Mouse (Mus musculus): Measurements from ENCODE around the gene Atp12a. TPM values are rescaled to one million over a fixed set of nuclear protein-coding genes. Genes with fewer than 3 reads are reported as not detected.
A peak's percentile ranks its signal among the peaks of the same experiment; 100 is the strongest.

Gene Atp12a
- polyA plus RNA-seq, 1 experiment from 2014 or later = 2.6 TPM

DNA sequence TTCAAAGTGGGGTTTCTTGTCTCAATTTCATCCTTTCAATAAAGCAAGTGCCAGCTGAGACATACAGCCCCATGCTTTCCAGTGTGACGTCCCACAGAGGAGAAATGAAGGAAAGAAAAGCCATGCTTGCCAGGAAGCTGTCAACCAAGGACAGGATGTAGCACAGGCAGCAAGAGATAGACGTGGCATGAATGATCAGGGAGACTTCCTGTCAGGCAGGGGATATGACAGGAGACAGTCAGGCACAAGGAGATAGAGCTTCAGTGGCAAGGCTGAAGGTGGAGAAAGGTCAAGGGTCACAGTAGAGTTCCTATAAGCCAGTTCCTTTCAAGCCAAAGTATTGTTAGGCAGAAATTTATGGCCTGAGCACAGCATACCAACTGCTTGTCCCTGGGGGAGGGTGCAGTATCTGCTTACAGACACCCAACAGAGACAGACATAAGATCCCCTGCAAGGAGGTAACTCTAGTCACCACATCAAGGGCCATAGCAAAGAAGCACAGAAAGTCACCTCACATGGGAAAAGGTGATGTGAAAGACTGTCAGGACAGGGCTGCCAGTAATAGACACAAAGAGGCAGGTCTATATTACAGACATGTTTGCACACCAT is 28.9 kb downstream of the Atp12a start:
- WGBS = 27% methylated on average over 2 of the region's 2 CpGs
- Histone ChIP-seq H3K9me3 (ENCODE audit: control insufficient read depth, low read length) (no peaks in the 10 kb centered on the region), H3K36me3 (ENCODE audit: control insufficient read depth, insufficient read depth, low read length) (no peaks in the 10 kb centered on the region), H3K9ac (ENCODE audit: low read length) (no peak overlapping the region), H3K4me3 (ENCODE audit: low read length) (no peak overlapping the region), H3K4me1 (replicated peaks; ENCODE audit: control insufficient read depth, insufficient read depth, low read length) (peaks cover 10% of the 10 kb centered on the region), H3K27ac (ENCODE audit: low read length) (no peak overlapping the region), H3K27me3 (ENCODE audit: control insufficient read depth, insufficient read depth, low read depth, low read length) (no peaks in the 10 kb centered on the region), H3K4me2 (ENCODE audit: low read depth, low read length) (no peak overlapping the region)
- peak; percentile 80 for ATAC-seq (ENCODE audit: low read depth)

- Histone ChIP-seq H3K9ac (ENCODE audit: low read length) (no peak overlapping the region), H3K4me1 (replicated peaks; ENCODE audit: control insufficient read depth, insufficient read depth, low read length) (peaks cover 10% of the 10 kb centered on the region), H3K4me2 (ENCODE audit: low read depth, low read length) (no peak overlapping the region), H3K36me3 (ENCODE audit: control insufficient read depth, insufficient read depth, low read length) (no peaks in the 10 kb centered on the region), H3K9me3 (ENCODE audit: control insufficient read depth, low read length) (no peaks in the 10 kb centered on the region), H3K27ac (ENCODE audit: low read length) (no peak overlapping the region), H3K4me3 (ENCODE audit: low read length) (no peak overlapping the region), H3K27me3 (ENCODE audit: control insufficient read depth, insufficient read depth, low read depth, low read length) (no peaks in the 10 kb centered on the region)
- peak; percentile 43; the same call in 1 of the 2 replicates for ATAC-seq (ENCODE audit: low read depth)
Measured at GRCm38 (mm10) chr14:56398001-56398400, 33.1 kb downstream of the Atp12a start.

DNA sequence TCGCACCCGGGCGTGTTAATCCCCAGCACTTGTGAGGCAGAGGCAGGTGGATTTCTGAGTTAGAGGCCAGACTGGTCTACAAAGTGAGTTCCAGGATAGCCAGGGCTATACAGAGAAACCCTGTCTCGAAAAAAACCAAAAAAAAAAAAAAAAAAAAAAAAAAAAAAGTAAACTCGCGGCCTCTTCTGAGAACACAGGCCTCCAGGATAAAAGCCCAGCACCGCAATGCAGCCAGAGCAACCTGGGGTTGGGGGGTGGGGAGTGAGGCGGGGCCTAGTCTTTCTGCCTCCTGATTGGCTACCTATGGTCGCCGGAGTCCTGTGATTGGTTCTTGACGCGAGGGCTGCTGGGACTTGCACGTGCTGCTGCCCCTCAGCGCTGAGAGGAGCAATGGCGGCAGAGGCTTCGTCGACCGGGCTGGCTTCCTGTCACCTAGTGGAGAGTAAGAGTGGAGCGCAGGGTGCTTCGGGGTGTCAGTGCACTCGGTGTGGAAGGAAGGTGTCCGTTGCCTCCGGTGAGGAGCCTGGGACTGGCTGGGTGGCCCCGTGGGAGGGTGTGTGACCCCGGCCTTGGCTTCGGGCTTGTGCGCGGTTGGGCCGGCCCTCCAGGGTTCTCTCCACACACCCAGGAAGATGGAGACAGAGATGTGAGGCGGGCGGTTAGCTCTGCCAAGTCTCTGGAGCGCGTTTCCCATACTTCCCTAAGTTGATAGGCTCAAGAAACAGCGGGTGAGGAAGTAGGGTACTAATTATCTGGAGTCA is 37.6 kb downstream of the Atp12a start, which contains the start of gene Rnf17:
Gene Rnf17 (plus strand): TSS at position 271 of the 761 bp plus-strand sequence.
- Histone ChIP-seq H3K27me3 (ENCODE audit: control insufficient read depth, insufficient read depth, low read depth, low read length) (no peaks in the 10 kb centered on the region), H3K4me1 (replicated peaks; ENCODE audit: control insufficient read depth, insufficient read depth, low read length) (no peaks in the 10 kb centered on the region), H3K4me2 (ENCODE audit: low read depth, low read length) (no peak within 1 kb of the TSS), H3K4me3 (ENCODE audit: low read length) (peak within 1 kb of the TSS; percentile 9; the same call in 1 of the 2 replicates), H3K27ac (ENCODE audit: low read length) (no peak within 1 kb of the TSS), H3K9me3 (ENCODE audit: control insufficient read depth, low read length) (no peaks in the 10 kb centered on the region), H3K9ac (ENCODE audit: low read length) (no peak within 1 kb of the TSS), H3K36me3 (ENCODE audit: control insufficient read depth, insufficient read depth, low read length) (no peaks in the 10 kb centered on the region)
- WGBS = 65% methylated on average over 33 of the region's 34 CpGs
- ATAC-seq (ENCODE audit: low read depth) = no peak

DNA sequence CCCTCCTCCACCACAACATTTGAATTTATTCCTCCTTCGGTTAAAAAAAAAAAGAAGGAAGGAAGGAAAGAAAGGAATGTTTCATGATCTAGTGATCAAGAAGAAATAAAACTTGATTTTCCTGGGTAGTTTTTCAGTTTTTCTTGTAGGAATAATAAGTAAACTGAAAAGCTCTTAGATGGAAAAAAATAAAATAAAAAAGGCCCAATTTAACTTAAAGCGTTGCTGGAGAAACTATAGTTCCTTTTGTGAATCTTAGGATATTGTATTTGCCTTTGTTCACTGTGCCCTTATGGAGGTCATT is 38.2 kb downstream of the Atp12a start:
- H3K4me1 ChIP-seq (replicated peaks; ENCODE audit: control insufficient read depth, insufficient read depth, low read length) = no peaks in the 10 kb centered on the region
- no peak overlapping the region for H3K4me3 ChIP-seq (ENCODE audit: low read length)
- H3K9me3 ChIP-seq (ENCODE audit: control insufficient read depth, low read length) = no peaks in the 10 kb centered on the region
- no peak overlapping the region for H3K4me2 ChIP-seq (ENCODE audit: low read depth, low read length)
- H3K36me3 ChIP-seq (ENCODE audit: control insufficient read depth, insufficient read depth, low read length) = no peaks in the 10 kb centered on the region
- no peaks in the 10 kb centered on the region for H3K27me3 ChIP-seq (ENCODE audit: control insufficient read depth, insufficient read depth, low read depth, low read length)
- 84% methylated on average over 2 of the region's 2 CpGs for WGBS
- no peak for ATAC-seq (ENCODE audit: low read depth)
- H3K27ac ChIP-seq (ENCODE audit: low read length) = no peak overlapping the region
- no peak overlapping the region for H3K9ac ChIP-seq (ENCODE audit: low read length)

Other genes with a start within 250 kb of the Atp12a start
- gene Gzme, start 244.4 kb upstream of the Atp12a start, polyA plus RNA-seq (2015; fragmentation: Nextera tagmentation; extraction: Ambion mirVana) = not detected in 2 replicates
- not detected in 2 replicates for gene Gzmd, start 232.5 kb upstream of the Atp12a start, polyA plus RNA-seq (2015; fragmentation: Nextera tagmentation; extraction: Ambion mirVana)
- gene Gzmg, start 205.5 kb upstream of the Atp12a start, polyA plus RNA-seq (2015; fragmentation: Nextera tagmentation; extraction: Ambion mirVana) = not detected in 2 replicates
- not detected in 2 replicates for gene Gzmn, start 190.5 kb upstream of the Atp12a start, polyA plus RNA-seq (2015; fragmentation: Nextera tagmentation; extraction: Ambion mirVana)
- gene Gzmf, start 153.7 kb upstream of the Atp12a start, polyA plus RNA-seq (2015; fragmentation: Nextera tagmentation; extraction: Ambion mirVana) = not detected in 2 replicates
- not detected in 2 replicates for gene Gzmc, start 130.4 kb upstream of the Atp12a start, polyA plus RNA-seq (2015; fragmentation: Nextera tagmentation; extraction: Ambion mirVana)
- gene Gzmb, start 102.8 kb upstream of the Atp12a start, polyA plus RNA-seq (2015; fragmentation: Nextera tagmentation; extraction: Ambion mirVana) = 2.0 and 2.3 TPM in 2 replicates
- gene Rnf17, start 37.5 kb downstream of the Atp12a start, polyA plus RNA-seq (2015; fragmentation: Nextera tagmentation; extraction: Ambion mirVana) = 1.1 and 1.4 TPM in 2 replicates
- 9.8 and 12.7 TPM in 2 replicates for gene Cenpj, start 210.4 kb downstream of the Atp12a start, polyA plus RNA-seq (2015; fragmentation: Nextera tagmentation; extraction: Ambion mirVana)
- 7.7 and 8.1 TPM in 2 replicates for gene Parp4, start 210.6 kb downstream of the Atp12a start, polyA plus RNA-seq (2015; fragmentation: Nextera tagmentation; extraction: Ambion mirVana)